Mouse (Mus musculus): ENCODE data around the gene Tmem205. TPM values are rescaled to one million over a fixed set of nuclear protein-coding genes. Genes with fewer than 3 reads are reported as not detected.
A peak's percentile ranks its signal among the peaks of the same experiment; 100 is the strongest.

The Tmem205 gene
- polyA plus RNA-seq, 1 experiment from 2014 or later, result 42.2 TPM

DNA sequence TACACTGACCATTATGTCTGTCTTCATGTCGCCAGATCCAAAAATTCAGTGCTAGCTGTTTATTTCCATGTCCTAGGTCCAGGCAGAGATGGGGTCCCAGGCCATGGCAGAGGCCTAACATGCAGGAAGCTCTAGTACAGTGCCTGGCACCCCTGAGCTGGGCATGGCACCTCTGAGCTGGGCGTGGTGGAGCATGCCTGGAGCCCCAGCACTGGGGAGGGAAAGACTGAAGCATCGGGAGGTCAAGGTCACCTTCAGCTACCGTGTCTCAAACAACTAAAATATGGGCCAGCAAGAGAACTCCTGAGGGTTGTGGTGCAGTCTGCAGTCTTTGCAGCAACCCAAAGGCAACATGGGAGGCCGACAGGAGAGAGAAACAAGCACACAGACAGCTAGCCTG lies 31.0 kb upstream of the Tmem205 start:
- no peak overlapping the region for H3K4me3 ChIP-seq
- H3K27ac ChIP-seq, result no peak overlapping the region
- H3K27me3 ChIP-seq, result peaks cover 45% of the 10 kb centered on the region
- no peak overlapping the region for H3K4me2 ChIP-seq
- no peak for ATAC-seq
- H3K9ac ChIP-seq, result no peak overlapping the region
- no peaks in the 10 kb centered on the region for H3K9me3 ChIP-seq (replicated peaks)
- H3K4me1 ChIP-seq, result peaks cover 43% of the 10 kb centered on the region
- H3K36me3 ChIP-seq (ENCODE audit: poor library complexity, severe bottlenecking), result no peaks in the 10 kb centered on the region
- 92% methylated on average over 5 of the region's 5 CpGs for WGBS

DNA sequence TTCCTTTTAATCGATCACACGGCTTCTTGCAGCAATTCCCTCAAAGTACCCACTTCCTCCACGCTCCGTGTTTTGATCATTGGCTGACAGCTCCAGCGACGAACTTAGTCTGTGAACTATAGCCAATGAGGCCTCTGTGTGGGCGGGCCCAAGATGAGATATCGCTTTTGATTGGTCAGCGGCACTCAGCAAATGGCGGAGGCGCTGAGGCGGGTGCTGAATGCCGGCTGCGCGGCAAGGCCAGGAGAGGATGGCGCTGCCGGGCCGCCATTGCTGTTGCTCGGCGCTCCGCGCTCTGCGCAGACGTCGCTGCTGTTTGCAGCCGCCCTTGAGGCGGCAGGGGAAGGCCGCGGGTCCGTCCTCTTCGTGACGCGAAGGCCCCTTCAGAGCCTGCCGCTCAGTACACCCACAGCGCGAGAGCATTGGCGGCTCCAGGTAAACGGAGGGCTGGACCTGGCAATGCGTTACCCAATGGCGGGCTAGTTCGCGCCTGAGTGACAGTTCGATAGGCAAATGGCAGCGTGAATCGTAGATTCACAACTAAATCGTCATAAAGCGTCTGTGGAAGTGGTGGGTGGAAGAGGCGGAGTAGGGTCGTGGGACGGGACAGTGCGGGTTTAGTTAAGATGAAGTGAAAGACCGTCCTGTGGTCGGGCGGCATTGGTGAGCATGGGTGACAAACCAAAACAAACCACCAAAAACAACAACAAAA lies 28.4 kb upstream of the Tmem205 start, which contains the start of gene Swsap1:
Swsap1 (plus strand) TSS at position 186 of the 712 bp plus-strand sequence.
- H3K4me2 ChIP-seq, result peak within 1 kb of the TSS; percentile 69
- WGBS, result under 1% methylated on average over 54 of the region's 54 CpGs
- peaks cover 32% of the 10 kb centered on the region for H3K4me1 ChIP-seq
- H3K36me3 ChIP-seq (ENCODE audit: poor library complexity, severe bottlenecking), result no peaks in the 10 kb centered on the region
- peak within 1 kb of the TSS; percentile 95 for H3K27ac ChIP-seq
- peaks cover 19% of the 10 kb centered on the region for H3K27me3 ChIP-seq
- no peaks in the 10 kb centered on the region; the same call in 1 of the 2 replicates for H3K9me3 ChIP-seq (replicated peaks)
- peak; percentile 98 for ATAC-seq
- H3K9ac ChIP-seq, result peak within 1 kb of the TSS; percentile 79
- peak within 1 kb of the TSS; percentile 67 for H3K4me3 ChIP-seq

DNA sequence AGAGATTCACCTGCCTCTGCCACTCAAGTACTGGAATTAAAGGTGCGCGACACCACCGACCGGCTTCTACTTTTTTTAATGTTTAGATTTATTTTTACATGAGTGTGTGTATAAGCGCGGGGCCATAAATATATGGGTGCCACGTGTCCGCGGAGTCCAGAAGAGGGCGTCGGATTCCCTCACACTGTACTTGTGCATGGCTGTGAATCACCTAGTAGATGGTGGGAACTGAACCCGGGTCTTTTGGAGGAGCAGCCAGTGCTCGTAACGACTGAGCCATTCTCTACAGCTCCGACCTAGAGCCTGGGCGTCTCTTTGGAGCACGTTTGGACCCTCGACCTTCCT lies 27.8 kb upstream of the Tmem205 start:
- peak; percentile 56 for ATAC-seq
- H3K27ac ChIP-seq, result peak overlapping the region; percentile 95
- peak overlapping the region; percentile 67 for H3K4me3 ChIP-seq
- peak overlapping the region; percentile 69 for H3K4me2 ChIP-seq
- H3K9ac ChIP-seq, result peak overlapping the region; percentile 79
- peaks cover 26% of the 10 kb centered on the region for H3K4me1 ChIP-seq
- no peaks in the 10 kb centered on the region; the same call in 1 of the 2 replicates for H3K9me3 ChIP-seq (replicated peaks)
- H3K27me3 ChIP-seq, result peaks cover 15% of the 10 kb centered on the region
- 3% methylated on average over 18 of the region's 18 CpGs for WGBS
- no peaks in the 10 kb centered on the region for H3K36me3 ChIP-seq (ENCODE audit: poor library complexity, severe bottlenecking)

DNA sequence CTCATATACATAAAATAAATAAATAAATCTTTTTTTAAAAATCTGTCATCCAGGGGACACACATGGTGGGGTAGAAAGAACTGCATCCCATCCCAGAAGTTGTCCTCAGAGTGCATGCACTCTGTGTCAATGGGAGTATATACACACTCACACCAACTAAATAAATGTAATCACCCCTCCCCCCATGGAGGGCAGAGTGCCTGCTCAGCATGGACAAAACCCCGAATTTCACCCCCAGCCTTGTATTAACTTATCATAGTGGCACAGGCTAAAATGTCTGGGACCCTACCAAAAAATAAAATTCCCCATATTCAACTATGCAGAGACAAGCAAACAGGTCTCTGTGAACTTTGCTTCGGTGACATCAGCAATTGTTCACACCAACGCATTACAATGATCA lies 27.3 kb upstream of the Tmem205 start:
- ATAC-seq, result no peak
- Histone ChIP-seq H3K9ac (no peak overlapping the region), H3K27me3 (peaks cover 12% of the 10 kb centered on the region), H3K9me3 (replicated peaks) (no peaks in the 10 kb centered on the region; the same call in 1 of the 2 replicates), H3K4me1 (peaks cover 26% of the 10 kb centered on the region), H3K36me3 (ENCODE audit: poor library complexity, severe bottlenecking) (no peaks in the 10 kb centered on the region), H3K27ac (no peak overlapping the region), H3K4me3 (no peak overlapping the region), H3K4me2 (peak overlapping the region; percentile 69)
- 74% methylated on average over 3 of the region's 3 CpGs for WGBS

DNA sequence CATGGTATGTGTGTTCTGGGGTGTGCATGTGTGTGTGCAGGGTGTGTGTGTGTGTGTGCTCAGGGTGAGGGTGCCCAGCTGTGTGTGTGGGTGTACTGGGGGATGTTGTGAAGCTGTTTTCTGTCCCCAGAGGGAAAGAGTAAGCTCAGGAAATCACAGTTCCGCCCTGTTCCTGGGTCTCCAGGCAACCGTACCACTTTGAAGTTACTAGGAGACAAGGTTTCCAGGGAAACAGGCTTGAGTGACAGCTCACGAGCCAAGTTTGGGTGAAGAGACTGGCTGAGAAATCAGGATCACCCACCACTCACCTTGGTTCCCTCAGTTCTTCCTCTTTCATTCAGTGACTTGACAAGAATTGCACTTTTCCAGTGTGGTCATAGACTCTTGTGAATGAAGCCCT lies 26.2 kb upstream of the Tmem205 start:
- no peaks in the 10 kb centered on the region; the same call in 1 of the 2 replicates for H3K9me3 ChIP-seq (replicated peaks)
- H3K27ac ChIP-seq, result peak overlapping the region; percentile 74
- no peak overlapping the region for H3K4me3 ChIP-seq
- H3K4me1 ChIP-seq, result peaks cover 26% of the 10 kb centered on the region
- peak overlapping the region; percentile 32 for H3K4me2 ChIP-seq
- 0 out of 2 replicates have a peak, but pooled peaks have one; percentile 3 for ATAC-seq
- 17% methylated on average over 3 of the region's 3 CpGs for WGBS
- 0 out of 2 replicates have a peak, but pooled peaks cover 4% of the 10 kb centered on the region for H3K27me3 ChIP-seq
- H3K9ac ChIP-seq, result no peak overlapping the region; the same call in 1 of the 2 replicates
- no peaks in the 10 kb centered on the region for H3K36me3 ChIP-seq (ENCODE audit: poor library complexity, severe bottlenecking)

DNA sequence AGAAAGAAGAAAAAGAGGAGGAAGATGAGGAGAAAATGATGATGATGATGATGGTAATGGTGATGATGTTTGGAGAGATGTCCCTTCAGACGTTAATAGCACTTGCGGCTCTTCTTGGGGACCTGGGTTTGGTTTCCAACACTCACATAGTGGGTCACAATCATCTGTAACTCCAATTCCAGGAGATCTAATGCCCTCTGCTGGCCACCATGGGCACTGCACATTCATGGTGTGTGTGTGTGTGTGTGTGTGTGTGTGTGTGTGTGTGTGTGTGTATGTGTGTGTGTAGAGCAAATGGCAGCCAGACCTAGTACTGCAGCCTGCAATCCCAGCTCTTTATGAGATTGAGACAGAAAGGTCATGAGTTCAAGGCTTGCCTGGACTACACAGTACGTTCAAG lies 24.6 kb upstream of the Tmem205 start:
- H3K36me3 ChIP-seq (ENCODE audit: poor library complexity, severe bottlenecking), result no peaks in the 10 kb centered on the region
- peaks cover 15% of the 10 kb centered on the region; the same call in 1 of the 2 replicates for H3K27me3 ChIP-seq
- no peak overlapping the region for H3K27ac ChIP-seq
- H3K9ac ChIP-seq, result no peak overlapping the region
- H3K4me2 ChIP-seq, result no peak overlapping the region
- ATAC-seq, result no peak
- no peaks in the 10 kb centered on the region; the same call in 1 of the 2 replicates for H3K9me3 ChIP-seq (replicated peaks)
- 85% methylated on average over 3 of the region's 3 CpGs for WGBS
- no peak overlapping the region for H3K4me3 ChIP-seq
- H3K4me1 ChIP-seq, result peaks cover 26% of the 10 kb centered on the region

DNA sequence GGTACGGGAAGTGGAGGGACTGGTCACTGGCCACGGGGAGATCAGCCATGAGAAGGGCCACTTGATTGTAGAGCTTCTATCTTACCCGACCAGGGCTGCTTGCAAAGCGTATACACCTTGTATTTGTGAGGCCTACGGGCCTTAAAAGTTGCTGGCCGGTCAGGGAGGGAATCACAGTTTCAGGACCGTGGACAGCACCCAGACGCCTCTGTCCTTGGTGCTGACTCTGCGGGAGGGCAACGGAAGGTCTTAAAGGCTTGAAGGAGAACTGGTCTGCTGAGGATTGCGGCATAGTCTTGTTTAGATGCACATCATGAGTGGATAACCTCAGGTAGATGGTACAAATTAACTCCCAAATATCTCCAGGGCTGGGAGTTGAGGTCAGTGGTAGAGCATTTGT lies 23.0 kb upstream of the Tmem205 start:
- Histone ChIP-seq H3K9ac (no peak overlapping the region), H3K4me3 (no peak overlapping the region), H3K27ac (no peak overlapping the region), H3K4me2 (no peak overlapping the region), H3K9me3 (replicated peaks) (no peaks in the 10 kb centered on the region; the same call in 1 of the 2 replicates), H3K27me3 (peaks cover 15% of the 10 kb centered on the region; the same call in 1 of the 2 replicates), H3K4me1 (peaks cover 20% of the 10 kb centered on the region), H3K36me3 (ENCODE audit: poor library complexity, severe bottlenecking) (peaks cover 4% of the 10 kb centered on the region; the same call in 1 of the 2 replicates)
- 18% methylated on average over 11 of the region's 11 CpGs for WGBS
- ATAC-seq, result no peak

DNA sequence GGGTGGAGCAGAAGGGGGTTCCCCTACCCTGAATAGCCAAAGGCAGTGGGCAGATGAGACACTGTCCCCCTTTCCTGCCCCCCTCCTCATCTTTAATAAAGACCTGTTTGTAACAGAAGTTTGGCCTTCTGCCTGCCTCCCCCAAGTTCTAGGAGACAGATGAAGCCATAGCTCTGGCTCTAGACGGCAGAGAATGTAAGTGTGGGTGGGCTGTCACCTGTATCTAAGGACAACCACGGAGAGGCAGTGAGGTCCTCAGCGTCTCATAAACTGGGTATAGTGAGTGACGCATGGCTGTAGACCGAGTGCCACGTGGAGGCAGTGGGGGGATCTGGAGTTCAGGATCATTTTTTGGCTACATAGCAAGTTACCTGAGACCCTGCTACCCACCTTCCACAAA lies 21.4 kb upstream of the Tmem205 start:
- Histone ChIP-seq H3K4me1 (peaks cover 10% of the 10 kb centered on the region), H3K27ac (no peak overlapping the region), H3K36me3 (ENCODE audit: poor library complexity, severe bottlenecking) (peaks cover 13% of the 10 kb centered on the region), H3K9me3 (replicated peaks) (no peaks in the 10 kb centered on the region; the same call in 1 of the 2 replicates), H3K9ac (no peak overlapping the region), H3K4me2 (no peak overlapping the region), H3K27me3 (peaks cover 15% of the 10 kb centered on the region; the same call in 1 of the 2 replicates), H3K4me3 (no peak overlapping the region)
- no peak for ATAC-seq
- 71% methylated on average over 6 of the region's 6 CpGs for WGBS

DNA sequence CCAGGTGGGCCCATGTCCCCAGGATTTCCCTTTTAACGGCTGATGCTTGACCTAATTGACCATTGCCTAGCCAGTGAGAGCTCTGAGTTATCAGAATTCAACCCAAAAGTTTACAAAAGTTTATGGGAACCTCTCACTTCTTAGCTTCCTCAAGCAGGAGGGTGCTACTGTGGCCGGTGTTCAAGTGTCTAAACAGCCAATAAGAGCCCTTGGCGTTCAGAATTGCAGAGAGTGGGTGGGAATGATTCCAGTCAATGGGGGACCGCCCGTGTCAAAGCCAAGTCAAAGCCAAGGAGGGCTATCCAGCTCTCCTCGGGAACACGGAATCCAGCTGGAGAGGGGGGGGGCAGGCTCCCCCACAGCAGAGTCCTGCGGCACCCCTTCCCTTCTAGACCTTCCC lies 20.8 kb upstream of the Tmem205 start:
- H3K27me3 ChIP-seq, result peaks cover 15% of the 10 kb centered on the region; the same call in 1 of the 2 replicates
- H3K4me3 ChIP-seq, result no peak overlapping the region
- no peak overlapping the region for H3K4me2 ChIP-seq
- WGBS, result 48% methylated on average over 8 of the region's 8 CpGs
- H3K9me3 ChIP-seq (replicated peaks), result no peaks in the 10 kb centered on the region; the same call in 1 of the 2 replicates
- H3K27ac ChIP-seq, result no peak overlapping the region
- no peak overlapping the region for H3K9ac ChIP-seq
- peaks cover 4% of the 10 kb centered on the region for H3K4me1 ChIP-seq
- ATAC-seq, result no peak
- H3K36me3 ChIP-seq (ENCODE audit: poor library complexity, severe bottlenecking), result peaks cover 13% of the 10 kb centered on the region

DNA sequence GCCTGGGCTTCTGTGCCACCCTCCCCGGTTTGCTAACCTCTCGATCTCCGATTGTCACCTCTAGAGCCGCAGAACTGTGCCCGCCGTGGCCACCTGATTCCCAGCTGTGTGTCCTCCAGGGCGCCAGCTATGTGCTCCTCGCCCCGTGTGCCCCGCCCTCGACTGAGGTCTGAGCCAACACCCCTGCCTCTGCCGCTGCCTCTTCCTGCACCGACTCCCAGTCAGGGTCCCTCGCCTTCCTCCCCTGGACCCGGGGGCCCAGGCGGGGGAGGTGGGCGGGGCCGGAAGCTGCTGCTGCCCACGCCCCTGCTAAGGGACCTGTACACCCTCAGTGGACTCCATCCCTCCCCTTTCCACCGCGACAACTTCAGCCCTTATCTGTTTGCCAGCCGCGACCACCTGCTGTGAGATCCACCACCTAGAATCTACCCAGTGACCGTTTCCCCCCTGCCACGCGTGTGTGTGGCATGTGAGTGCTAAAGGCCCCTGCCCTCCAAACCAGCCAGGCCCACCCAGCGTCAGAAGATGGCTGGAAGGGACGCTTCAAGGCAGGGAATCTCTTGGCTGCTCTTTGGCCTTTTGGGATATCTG lies 20.3 kb upstream of the Tmem205 start:
- peak overlapping the region; percentile 19; the same call in 1 of the 2 replicates for H3K4me2 ChIP-seq
- ATAC-seq, result no peak

DNA sequence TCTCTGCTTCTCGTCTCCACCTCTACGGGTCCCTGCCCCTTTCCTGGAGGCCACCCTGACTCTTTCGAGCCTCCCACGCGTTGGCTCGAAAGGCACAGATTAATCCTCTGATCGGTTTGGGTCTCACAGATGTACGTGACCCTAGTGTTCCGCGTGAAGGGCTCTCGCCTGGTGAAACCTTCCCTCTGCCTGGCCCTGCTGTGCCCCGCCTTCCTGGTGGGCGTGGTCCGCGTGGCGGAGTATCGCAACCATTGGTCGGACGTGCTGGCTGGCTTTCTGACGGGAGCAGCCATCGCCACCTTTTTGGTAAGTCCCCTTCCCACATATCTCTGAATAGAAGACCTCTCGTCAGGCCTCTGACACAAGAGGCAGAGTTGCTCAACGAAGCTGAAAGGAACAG lies 16.9 kb upstream of the Tmem205 start:
- H3K36me3 ChIP-seq (ENCODE audit: poor library complexity, severe bottlenecking), result peaks cover 32% of the 10 kb centered on the region
- 29% methylated on average over 23 of the region's 23 CpGs for WGBS
- ATAC-seq, result no peak
- H3K4me1 ChIP-seq, result no peaks in the 10 kb centered on the region
- peaks cover 11% of the 10 kb centered on the region; the same call in 1 of the 2 replicates for H3K27me3 ChIP-seq
- H3K4me2 ChIP-seq, result no peak overlapping the region
- no peak overlapping the region for H3K27ac ChIP-seq
- no peaks in the 10 kb centered on the region for H3K9me3 ChIP-seq (replicated peaks)
- no peak overlapping the region for H3K4me3 ChIP-seq
- no peak overlapping the region for H3K9ac ChIP-seq

More for the DNA sequence above, 20.3 kb upstream of the Tmem205 start:
- H3K9me3 ChIP-seq (replicated peaks), result no peaks in the 10 kb centered on the region; the same call in 1 of the 2 replicates
- 7% methylated on average over 23 of the region's 28 CpGs for WGBS
- no peaks in the 10 kb centered on the region for H3K4me1 ChIP-seq
- H3K9ac ChIP-seq, result no peak overlapping the region
- H3K36me3 ChIP-seq (ENCODE audit: poor library complexity, severe bottlenecking), result peaks cover 13% of the 10 kb centered on the region
- no peak overlapping the region for H3K27ac ChIP-seq
- peaks cover 15% of the 10 kb centered on the region; the same call in 1 of the 2 replicates for H3K27me3 ChIP-seq
- H3K4me3 ChIP-seq, result no peak overlapping the region

DNA sequence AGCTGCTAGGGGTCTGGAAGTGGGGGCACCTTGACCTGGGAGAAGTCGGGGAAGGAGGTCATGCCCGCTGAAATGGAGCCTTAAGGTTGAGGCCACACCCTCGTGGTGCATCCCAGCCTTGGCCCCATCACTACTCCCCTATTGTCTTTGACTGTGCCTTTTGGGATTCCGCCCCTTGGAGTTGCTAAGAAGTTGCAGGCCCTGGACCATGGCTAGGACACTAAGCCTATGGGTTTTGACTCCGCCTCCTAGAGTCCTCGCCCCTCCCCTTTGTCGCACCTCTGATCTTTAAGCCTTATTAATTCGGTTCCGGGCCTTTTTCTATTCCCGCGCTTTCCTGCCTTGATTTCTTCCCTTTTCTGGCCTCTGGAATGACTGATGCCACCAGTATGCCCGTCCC lies 16.3 kb upstream of the Tmem205 start:
- no peak overlapping the region for H3K4me2 ChIP-seq
- H3K9me3 ChIP-seq (replicated peaks), result no peaks in the 10 kb centered on the region
- ATAC-seq, result 0 out of 2 replicates have a peak, but pooled peaks have one; percentile 1
- no peak overlapping the region for H3K4me3 ChIP-seq
- no peak overlapping the region for H3K27ac ChIP-seq
- peaks cover 37% of the 10 kb centered on the region for H3K36me3 ChIP-seq (ENCODE audit: poor library complexity, severe bottlenecking)
- WGBS, result 59% methylated on average over 12 of the region's 12 CpGs
- H3K9ac ChIP-seq, result no peak overlapping the region
- H3K4me1 ChIP-seq, result no peaks in the 10 kb centered on the region
- H3K27me3 ChIP-seq, result peaks cover 11% of the 10 kb centered on the region; the same call in 1 of the 2 replicates
